Mouse (Mus musculus): ENCODE results near the gene Riiad1. TPM values are rescaled to one million over a fixed set of nuclear protein-coding genes. Genes with fewer than 3 reads are reported as not detected.

Gene Riiad1
- 1.8 TPM for polyA plus RNA-seq (2014; fragmentation: Illumina TruSeq; extraction: RNeasy Lipid Tissue Mini Kit (QIAGEN cat#74804); ENCODE audit: low read depth, low replicate concordance)

DNA sequence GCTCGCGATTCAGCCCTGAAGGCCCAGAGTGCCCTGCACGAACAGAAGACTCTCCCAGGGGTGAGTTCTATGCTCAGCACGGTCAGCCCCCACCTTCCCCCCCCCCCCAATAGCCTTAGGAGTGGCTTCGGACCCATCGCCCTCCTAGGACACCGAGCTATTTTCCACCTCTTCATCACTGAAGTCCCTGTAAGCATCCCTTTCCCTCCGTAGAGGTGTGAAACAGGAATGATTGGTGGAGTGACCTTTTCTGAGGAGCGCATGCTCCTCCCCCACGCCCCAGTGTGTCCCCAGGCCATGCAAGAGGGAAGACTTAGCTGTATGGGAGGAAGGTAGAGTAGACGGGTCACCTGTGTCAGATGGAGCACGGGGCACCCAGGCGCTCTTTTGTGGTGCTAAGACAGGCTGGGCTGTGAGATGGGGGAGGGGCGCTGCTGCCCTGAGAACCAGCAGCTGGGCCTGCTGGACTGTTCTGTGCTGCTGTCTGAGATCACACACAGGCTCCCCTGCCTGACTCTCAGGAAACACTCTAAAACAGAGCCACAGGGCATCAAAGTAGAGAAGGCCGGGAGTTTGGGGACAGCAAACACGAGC lies at the start of gene Riiad1:
Riiad1 (minus strand) TSS at position 51 of the 594 bp plus-strand sequence.

GRCm38 (mm10) chr3:94477981-94478422 lies 2.1 kb downstream of the Riiad1 start, which contains the start of gene Celf3:
Gene Celf3, plus strand, starts transcription at chr3:94478295.

GRCm38 (mm10) chr3:94443597-94443964 lies 36.6 kb downstream of the Riiad1 start, which contains the start of gene Oaz3:
Gene Oaz3, minus strand, starts transcription at chr3:94443915.

DNA sequence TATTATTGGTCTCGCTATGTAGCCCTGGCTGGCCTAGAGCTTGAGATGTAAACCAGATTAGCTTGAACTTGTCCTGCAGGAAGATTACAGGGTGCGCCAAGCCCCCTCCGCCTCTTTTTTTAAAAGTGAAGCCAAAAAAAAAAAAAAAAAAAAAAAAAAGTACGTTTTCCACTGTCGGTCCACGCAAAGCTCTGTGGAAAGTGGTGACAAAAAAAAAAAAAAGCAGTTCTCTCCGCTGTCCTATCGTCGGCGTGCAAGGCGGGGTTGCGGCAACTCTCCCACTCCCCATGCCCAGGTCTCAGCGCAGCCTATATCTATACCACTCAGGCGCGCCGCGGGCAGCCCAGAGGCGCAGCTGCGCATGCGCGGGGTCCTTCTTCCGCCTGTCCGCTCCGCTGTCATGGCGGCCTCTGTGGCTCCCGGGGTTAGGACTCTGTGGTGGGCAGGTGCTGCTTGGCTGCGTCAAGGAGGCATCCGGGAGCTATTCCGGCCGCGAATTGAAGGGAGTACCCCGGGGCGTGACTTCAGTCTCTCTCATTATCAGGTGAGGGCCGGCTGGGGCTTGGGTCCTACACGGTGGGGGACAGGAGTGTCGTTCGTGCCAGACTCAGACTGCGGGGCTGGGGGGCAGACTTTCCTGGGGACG lies 37.1 kb downstream of the Riiad1 start, which contains the start of gene Mrpl9:
Mrpl9 (plus strand) TSS at position 368 of the 646 bp plus-strand sequence.

Other genes starting within 250 kb of the Riiad1 start
- not detected for gene Gm4778, start 216.3 kb downstream of the Riiad1 start, polyA plus RNA-seq (2014; fragmentation: Illumina TruSeq; extraction: RNeasy Lipid Tissue Mini Kit (QIAGEN cat#74804); ENCODE audit: low read depth, low replicate concordance)
- gene Them4, start 170.3 kb downstream of the Riiad1 start, polyA plus RNA-seq (2014; fragmentation: Illumina TruSeq; extraction: RNeasy Lipid Tissue Mini Kit (QIAGEN cat#74804); ENCODE audit: low read depth, low replicate concordance): 64.1 TPM
- gene Them5, start 138.2 kb downstream of the Riiad1 start, polyA plus RNA-seq (2014; fragmentation: Illumina TruSeq; extraction: RNeasy Lipid Tissue Mini Kit (QIAGEN cat#74804); ENCODE audit: low read depth, low replicate concordance): not detected
- not detected for gene C2cd4d, start 117.9 kb downstream of the Riiad1 start, polyA plus RNA-seq (2014; fragmentation: Illumina TruSeq; extraction: RNeasy Lipid Tissue Mini Kit (QIAGEN cat#74804); ENCODE audit: low read depth, low replicate concordance)
- 18.8 TPM for gene Rorc, start 107.5 kb downstream of the Riiad1 start, polyA plus RNA-seq (2014; fragmentation: Illumina TruSeq; extraction: RNeasy Lipid Tissue Mini Kit (QIAGEN cat#74804); ENCODE audit: low read depth, low replicate concordance)
- not detected for gene Lingo4, start 81.8 kb downstream of the Riiad1 start, polyA plus RNA-seq (2014; fragmentation: Illumina TruSeq; extraction: RNeasy Lipid Tissue Mini Kit (QIAGEN cat#74804); ENCODE audit: low read depth, low replicate concordance)
- 8.9 TPM for gene Tdrkh, start 67.1 kb downstream of the Riiad1 start, polyA plus RNA-seq (2014; fragmentation: Illumina TruSeq; extraction: RNeasy Lipid Tissue Mini Kit (QIAGEN cat#74804); ENCODE audit: low read depth, low replicate concordance)
- gene Mrpl9, start 37.0 kb downstream of the Riiad1 start, polyA plus RNA-seq (2014; fragmentation: Illumina TruSeq; extraction: RNeasy Lipid Tissue Mini Kit (QIAGEN cat#74804); ENCODE audit: low read depth, low replicate concordance): 53.4 TPM
- not detected for gene Oaz3, start 36.4 kb downstream of the Riiad1 start, polyA plus RNA-seq (2014; fragmentation: Illumina TruSeq; extraction: RNeasy Lipid Tissue Mini Kit (QIAGEN cat#74804); ENCODE audit: low read depth, low replicate concordance)
- gene Celf3, start 2.0 kb downstream of the Riiad1 start, polyA plus RNA-seq (2014; fragmentation: Illumina TruSeq; extraction: RNeasy Lipid Tissue Mini Kit (QIAGEN cat#74804); ENCODE audit: low read depth, low replicate concordance): not detected
- gene Snx27, start 102.4 kb upstream of the Riiad1 start, polyA plus RNA-seq (2014; fragmentation: Illumina TruSeq; extraction: RNeasy Lipid Tissue Mini Kit (QIAGEN cat#74804); ENCODE audit: low read depth, low replicate concordance): 74.6 TPM
- not detected for gene Gm10972, start 162.8 kb upstream of the Riiad1 start, polyA plus RNA-seq (2014; fragmentation: Illumina TruSeq; extraction: RNeasy Lipid Tissue Mini Kit (QIAGEN cat#74804); ENCODE audit: low read depth, low replicate concordance)
- 5.6 TPM for gene Tuft1, start 178.5 kb upstream of the Riiad1 start, polyA plus RNA-seq (2014; fragmentation: Illumina TruSeq; extraction: RNeasy Lipid Tissue Mini Kit (QIAGEN cat#74804); ENCODE audit: low read depth, low replicate concordance)
- 0.61 TPM for gene Selenbp2, start 213.2 kb upstream of the Riiad1 start, polyA plus RNA-seq (2014; fragmentation: Illumina TruSeq; extraction: RNeasy Lipid Tissue Mini Kit (QIAGEN cat#74804); ENCODE audit: low read depth, low replicate concordance)